Mouse (Mus musculus) CH12.LX (cell line): ENCODE measurements at regions not wholly inside any gene's neighbourhood (a gene's known extent, or its start where the extent isn't known, plus 50 kb on each side); places are given as distances from the start of the nearest gene placed in this dataset.

Source experiments
- HCFC1 ChIP-seq: IDR thresholded peaks from 2 replicates; pipeline ENCODE4 v1.6.1; 2012; ENCODE audit warnings: low read depth, mild to moderate bottlenecking, inconsistent platforms, low read length, improper control_type of control experiment
- JUND ChIP-seq: conservative IDR thresholded peaks from 2 replicates; pipeline ENCODE4 v1.6.1; 2011; ENCODE audit warnings: low read depth, low read length, improper control_type of control experiment
- POLR2A ChIP-seq: IDR thresholded peaks from 2 replicates; pipeline ENCODE4 v1.6.1; 2011; ENCODE audit warnings: low read depth, mild to moderate bottlenecking, improper control_type of control experiment, low read length

DNA sequence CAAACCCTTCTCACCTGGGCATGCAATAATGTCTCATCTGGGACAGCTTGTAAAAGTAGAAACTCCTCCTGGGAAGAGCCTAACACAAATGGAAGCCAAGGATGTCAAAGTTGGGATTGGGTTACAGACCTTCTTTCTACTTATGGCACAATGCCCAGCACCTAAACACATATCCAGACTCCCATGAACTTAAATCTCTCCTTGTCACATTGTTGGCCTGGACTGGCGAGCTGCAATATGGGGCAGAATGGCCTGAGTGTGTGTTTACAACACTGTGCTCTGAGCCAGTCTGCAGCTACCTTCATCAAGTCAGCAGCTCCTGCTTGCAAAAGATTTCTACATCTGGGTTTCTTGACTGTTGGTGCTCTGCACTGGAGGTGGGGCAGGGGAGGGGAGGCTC is 132.2 kb upstream of the Smarca2 start:
- TF ChIP-seq JUND (no peak), HCFC1 (no peak), POLR2A (no peak)
